Mouse (Mus musculus) liver, embryonic 11.5 days (tissue): ENCODE data around the gene Atf4. TPM values are rescaled to one million over a fixed set of nuclear protein-coding genes. Genes with fewer than 3 reads are reported as not detected.

Source experiments
- ATAC-seq: fragments of 200-750 bp; cut with Nextera tagmentation; replicated peaks from 2 replicates; pipeline ENCODE4 v1.8.0; 2017; ENCODE audit warnings: moderate number of reproducible peaks, mild to moderate bottlenecking, moderate TSS enrichment, moderate library complexity; ENCODE audit not compliant: low FRiP score
- DNase-seq: peaks from one replicate; pipeline ENCODE4 v3.0.0-alpha.2; 2017; ENCODE audit warnings: low spot score
- H3K27ac ChIP-seq: fragments of 300-500 bp; sonication (generic); 2 replicates; pipeline ENCODE4 v1.5.1; 2014; ENCODE audit warnings: mild to moderate bottlenecking, low read depth, low read length, control low read depth
- H3K27me3 ChIP-seq: fragments of 300-500 bp; sonication (generic); replicated peaks from 2 replicates; pipeline ENCODE4 v1.6.1; 2014; ENCODE audit warnings: low read length, mixed read lengths; ENCODE audit not compliant: control insufficient read depth, insufficient read depth
- H3K36me3 ChIP-seq: fragments of 300-500 bp; sonication (generic); 2 replicates; pipeline ENCODE4 v1.6.1; 2014; ENCODE audit warnings: mild to moderate bottlenecking, low read length, moderate library complexity, mixed read lengths; ENCODE audit not compliant: control insufficient read depth, insufficient read depth
- H3K4me1 ChIP-seq: fragments of 300-500 bp; sonication (generic); replicated peaks from 2 replicates; pipeline ENCODE4 v1.6.1; 2014; ENCODE audit warnings: low read length, mixed read lengths; ENCODE audit not compliant: control insufficient read depth, insufficient read depth
- H3K4me2 ChIP-seq: fragments of 300-500 bp; sonication (generic); 2 replicates; pipeline ENCODE4 v1.6.1; 2014; ENCODE audit warnings: mild to moderate bottlenecking, control low read depth, moderate library complexity
- H3K4me3 ChIP-seq: fragments of 300-500 bp; sonication (generic); 2 replicates; pipeline ENCODE4 v1.5.1; 2014; ENCODE audit warnings: low read depth, low read length, control low read depth
- H3K9ac ChIP-seq: fragments of 300-500 bp; sonication (generic); 2 replicates; pipeline ENCODE4 v1.6.1; 2014; ENCODE audit warnings: low read depth, low read length, control low read depth
- H3K9me3 ChIP-seq: fragments of 300-500 bp; sonication (generic); 2 replicates; pipeline ENCODE4 v1.6.1; 2016; ENCODE audit warnings: low read length, inconsistent platforms, mixed read lengths; ENCODE audit not compliant: control insufficient read depth
- WGBS: fragments of 180-500 bp; shearing (Covaris S2); extraction: QIAGEN DNeasy Blood & Tissue Kit; methylation state at CpG from one replicate; pipeline ENCODE4 v1.1.7; 2014; 5-methylcytosine and 5-hydroxymethylcytosine counted together
- polyA plus RNA-seq: library from polyadenylated mRNA; unstranded; fragments of >200 nt; fragmentation: Nextera tagmentation; extraction: Ambion mirVana; gene quantifications from 2 replicates; pipeline ENCODE4 v1.2.1, GENCODE M21; 2014

Gene Atf4
- polyA plus RNA-seq, 1 experiment from 2014 or later, result 186 TPM

- peak within 1 kb of the TSS; percentile 97 for H3K4me3 ChIP-seq
- peak; percentile 98 for DNase-seq
- peak within 1 kb of the TSS; percentile 94 for H3K9ac ChIP-seq
- H3K4me2 ChIP-seq, result peak within 1 kb of the TSS; percentile 87
- H3K9me3 ChIP-seq, result no peaks in the 10 kb centered on the region
- peaks cover 17% of the 10 kb centered on the region; the same call in 1 of the 2 replicates for H3K36me3 ChIP-seq
- under 1% methylated on average over 67 of the region's 67 CpGs for WGBS
- peak; percentile 98 for ATAC-seq
- H3K27ac ChIP-seq, result peak within 1 kb of the TSS; percentile 86
- H3K4me1 ChIP-seq, result peaks cover 18% of the 10 kb centered on the region
- H3K27me3 ChIP-seq, result no peaks in the 10 kb centered on the region
These were observed 21.1 kb upstream of the Atf4 start, which contains the start of gene Mief1 for GRCm38 (mm10) chr15:80233733-80234509. Gene Mief1 (plus strand): TSS chr15:80234018.

GRCm38 (mm10) chr15:80235535-80235934 is 19.4 kb upstream of the Atf4 start, which contains the start of gene AC140267.1:
Gene AC140267.1 (plus strand): TSS chr15:80235835.
- peak within 1 kb of the TSS; percentile 97 for H3K4me3 ChIP-seq
- H3K4me2 ChIP-seq, result peak within 1 kb of the TSS; percentile 87
- peak within 1 kb of the TSS; percentile 86; the same call in 1 of the 2 replicates for H3K27ac ChIP-seq
- H3K4me1 ChIP-seq, result peaks cover 18% of the 10 kb centered on the region
- no peak for DNase-seq
- no peak for ATAC-seq
- H3K27me3 ChIP-seq, result no peaks in the 10 kb centered on the region
- H3K9me3 ChIP-seq, result no peaks in the 10 kb centered on the region
- peak within 1 kb of the TSS; percentile 94 for H3K9ac ChIP-seq
- 98% methylated on average over 9 of the region's 9 CpGs for WGBS
- peaks cover 24% of the 10 kb centered on the region; the same call in 1 of the 2 replicates for H3K36me3 ChIP-seq

- ATAC-seq, result no peak
- Histone ChIP-seq H3K4me3 (no peak overlapping the region), H3K9ac (no peak overlapping the region), H3K9me3 (no peaks in the 10 kb centered on the region), H3K4me2 (no peak overlapping the region), H3K27me3 (no peaks in the 10 kb centered on the region), H3K4me1 (peaks cover 29% of the 10 kb centered on the region), H3K27ac (no peak overlapping the region), H3K36me3 (peaks cover 55% of the 10 kb centered on the region)
- WGBS, result 95% methylated on average over 12 of the region's 12 CpGs
- DNase-seq, result no peak
These were observed 6.8 kb upstream of the Atf4 start for GRCm38 (mm10) chr15:80248135-80248534.

GRCm38 (mm10) chr15:80248596-80248995 is 6.4 kb upstream of the Atf4 start:
- H3K9ac ChIP-seq, result no peak overlapping the region
- no peaks in the 10 kb centered on the region for H3K27me3 ChIP-seq
- H3K36me3 ChIP-seq, result peaks cover 50% of the 10 kb centered on the region
- no peak for ATAC-seq
- 0 out of 2 replicates have a peak overlapping the region, but pooled peaks have one; percentile 89 for H3K27ac ChIP-seq
- WGBS, result 84% methylated on average over 1 of the region's 1 CpGs
- H3K9me3 ChIP-seq, result no peaks in the 10 kb centered on the region
- DNase-seq, result no peak
- H3K4me2 ChIP-seq, result no peak overlapping the region
- peaks cover 31% of the 10 kb centered on the region for H3K4me1 ChIP-seq
- H3K4me3 ChIP-seq, result no peak overlapping the region

- H3K4me2 ChIP-seq, result peak overlapping the region; percentile 59; the same call in 1 of the 2 replicates
- DNase-seq (peak; percentile 33), ATAC-seq (no peak)
- H3K4me3 ChIP-seq, result no peak overlapping the region
- peak overlapping the region; percentile 2; the same call in 1 of the 2 replicates for H3K9ac ChIP-seq
- peaks cover 46% of the 10 kb centered on the region for H3K36me3 ChIP-seq
- WGBS, result 89% methylated on average over 10 of the region's 10 CpGs
- peak overlapping the region; percentile 89 for H3K27ac ChIP-seq
- peaks cover 37% of the 10 kb centered on the region for H3K4me1 ChIP-seq
- no peaks in the 10 kb centered on the region for H3K27me3 ChIP-seq
- no peaks in the 10 kb centered on the region for H3K9me3 ChIP-seq
These were observed 5.3 kb upstream of the Atf4 start for GRCm38 (mm10) chr15:80249672-80250071.

- Histone ChIP-seq H3K4me2 (peak overlapping the region; percentile 59), H3K27ac (peak overlapping the region; percentile 89), H3K4me3 (peak overlapping the region; percentile 13; the same call in 1 of the 2 replicates), H3K9ac (peak overlapping the region; percentile 30), H3K9me3 (no peaks in the 10 kb centered on the region), H3K36me3 (peaks cover 41% of the 10 kb centered on the region), H3K27me3 (no peaks in the 10 kb centered on the region), H3K4me1 (peaks cover 37% of the 10 kb centered on the region)
- WGBS, result 39% methylated on average over 6 of the region's 6 CpGs
- DNase-seq, result peak; percentile 34
- ATAC-seq, result peak; percentile 60
These were observed 4.4 kb upstream of the Atf4 start for GRCm38 (mm10) chr15:80250586-80250985.

- ATAC-seq, result no peak
- no peak for DNase-seq
- Histone ChIP-seq H3K4me2 (peak overlapping the region; percentile 89), H3K27me3 (no peaks in the 10 kb centered on the region), H3K9ac (peak overlapping the region; percentile 93), H3K36me3 (peaks cover 37% of the 10 kb centered on the region), H3K4me3 (peak overlapping the region; percentile 99; the same call in 1 of the 2 replicates), H3K27ac (peak overlapping the region; percentile 99), H3K9me3 (no peaks in the 10 kb centered on the region), H3K4me1 (peaks cover 58% of the 10 kb centered on the region)
- 46% methylated on average over 2 of the region's 2 CpGs for WGBS
These were observed 1.5 kb upstream of the Atf4 start for GRCm38 (mm10) chr15:80253530-80253929.

- peak overlapping the region; percentile 99 for H3K27ac ChIP-seq
- peaks cover 30% of the 10 kb centered on the region for H3K36me3 ChIP-seq
- H3K9me3 ChIP-seq, result no peaks in the 10 kb centered on the region
- WGBS, result 42% methylated on average over 6 of the region's 6 CpGs
- H3K4me1 ChIP-seq, result peaks cover 61% of the 10 kb centered on the region
- peak overlapping the region; percentile 89 for H3K4me2 ChIP-seq
- peak overlapping the region; percentile 99 for H3K4me3 ChIP-seq
- H3K27me3 ChIP-seq, result no peaks in the 10 kb centered on the region
- DNase-seq (no peak), ATAC-seq (no peak)
- H3K9ac ChIP-seq, result peak overlapping the region; percentile 93
These were observed 777 bp upstream of the Atf4 start for GRCm38 (mm10) chr15:80254207-80254606.
